Mouse (Mus musculus): ENCODE measurements around the gene Gm9887. TPM values are rescaled to one million over a fixed set of nuclear protein-coding genes. Genes with fewer than 3 reads are reported as not detected.

Gene Gm9887
- polyA plus RNA-seq, 1 experiment, result 1.7 TPM

- TF ChIP-seq GATA1 (IDR thresholded peaks at IDR 0.05; ENCODE audit: low read length), result no peak
These were observed 22.2 kb upstream of the Gm9887 start for GRCm38 (mm10) chr12:69394456-69394855.

DNA sequence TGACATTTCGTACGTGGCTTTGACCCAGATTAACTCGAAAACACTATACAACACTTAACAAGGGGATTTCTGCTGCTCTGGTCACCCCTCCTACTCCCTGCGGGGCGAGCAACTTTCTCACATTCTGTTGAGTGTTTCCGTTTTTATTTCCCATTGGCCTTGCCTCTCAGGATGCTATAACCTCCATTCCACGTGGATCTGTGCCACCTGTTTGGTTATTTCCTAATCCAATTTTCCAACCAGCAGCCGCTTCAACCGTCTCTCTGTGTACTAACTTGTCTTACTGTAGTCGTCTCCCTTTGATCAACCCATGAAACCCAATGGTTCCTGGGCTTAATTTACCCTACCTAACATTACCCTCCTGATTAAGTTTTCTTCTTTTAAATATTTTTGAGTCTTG lies 20.8 kb upstream of the Gm9887 start:
- no peak for TF ChIP-seq GATA1 (IDR thresholded peaks at IDR 0.05; ENCODE audit: low read length)

- TF ChIP-seq GATA1 (IDR thresholded peaks at IDR 0.05; ENCODE audit: low read length), result no peak
These were observed 17.9 kb upstream of the Gm9887 start for GRCm38 (mm10) chr12:69390000-69390698.

DNA sequence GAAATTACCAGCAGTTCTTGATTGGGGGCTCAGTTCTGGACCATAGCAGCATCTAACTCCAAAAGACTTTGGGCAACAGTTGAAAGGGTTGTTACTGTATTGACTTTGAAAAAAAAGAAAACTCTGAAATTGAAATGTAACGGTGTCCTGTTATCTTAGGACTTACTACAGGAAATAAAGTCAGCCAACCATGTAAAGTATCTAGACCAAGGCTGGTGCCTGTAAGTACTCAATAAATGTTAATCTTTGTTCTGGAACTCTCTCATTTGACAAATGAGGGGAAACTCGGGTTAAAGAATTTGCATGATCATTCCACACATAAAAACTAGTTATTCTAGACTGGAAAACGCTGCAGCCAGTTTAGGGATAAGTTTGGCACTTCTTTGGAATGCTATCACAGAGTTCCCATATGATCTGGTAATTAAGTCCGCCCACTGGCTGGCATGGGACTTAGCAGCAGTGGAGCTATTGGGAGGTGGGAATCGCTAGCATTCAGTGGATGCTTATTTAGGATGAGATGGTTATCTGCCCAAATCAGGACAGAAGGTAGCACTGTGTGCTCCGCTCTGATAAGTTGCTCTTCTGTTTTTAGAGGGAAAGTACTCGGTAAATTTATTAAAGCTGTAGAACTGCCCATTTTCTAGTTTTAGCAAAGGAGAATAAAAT lies 17.1 kb upstream of the Gm9887 start:
- no peak for TF ChIP-seq GATA1 (IDR thresholded peaks at IDR 0.05; ENCODE audit: low read length)

DNA sequence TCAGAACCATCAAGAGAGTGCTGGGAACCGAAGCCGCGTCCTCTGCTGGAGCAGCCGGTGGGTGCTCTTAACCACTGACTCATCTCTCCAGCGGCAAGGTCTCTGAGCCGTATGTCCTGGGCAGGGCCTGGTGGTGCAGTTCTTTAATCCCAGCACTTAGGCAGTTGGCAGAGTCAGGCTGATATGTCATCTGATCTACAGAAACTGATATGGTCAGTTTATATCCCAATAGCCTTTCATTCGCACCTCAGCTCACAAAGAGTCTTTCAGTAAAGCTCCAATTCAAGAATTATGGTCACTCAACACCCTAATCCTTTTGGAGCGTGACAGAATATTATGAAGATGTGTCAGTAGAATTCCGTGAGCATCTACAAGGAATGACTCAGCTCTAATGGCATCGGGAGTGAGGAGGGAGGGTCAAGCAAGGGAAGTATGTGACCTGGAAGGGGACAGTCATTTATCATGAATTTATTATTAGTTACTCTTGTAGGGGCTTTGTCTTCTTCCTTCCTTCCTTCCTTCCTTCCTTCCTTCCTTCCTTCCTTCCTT lies 16.1 kb upstream of the Gm9887 start:
- TF ChIP-seq GATA1 (IDR thresholded peaks at IDR 0.05; ENCODE audit: low read length), result no peak

GRCm38 (mm10) chr12:69385542-69386280 lies 13.5 kb upstream of the Gm9887 start:
- TF ChIP-seq GATA1 (IDR thresholded peaks at IDR 0.05; ENCODE audit: low read length), result no peak

GRCm38 (mm10) chr12:69384606-69385005 lies 12.3 kb upstream of the Gm9887 start:
- TF ChIP-seq GATA1 (IDR thresholded peaks at IDR 0.05; ENCODE audit: low read length), result no peak

DNA sequence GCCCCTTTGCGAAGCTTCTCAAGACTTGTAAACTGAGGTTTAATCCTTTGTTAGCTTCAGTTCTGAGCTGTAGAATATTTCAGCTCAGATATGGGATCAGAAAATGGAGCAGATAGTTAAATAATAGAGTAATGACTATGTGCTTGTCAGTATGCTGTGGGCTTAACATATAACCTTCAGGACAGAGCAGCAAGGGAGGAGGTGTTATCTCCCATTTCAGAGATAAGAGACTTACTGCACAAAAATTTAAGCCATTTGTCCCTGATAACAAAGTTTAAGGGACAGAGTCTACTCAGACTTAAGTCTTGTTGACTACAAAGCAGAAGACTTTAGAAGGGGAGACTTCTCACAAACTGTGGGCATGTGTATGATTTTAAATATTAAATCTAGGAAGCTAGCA lies 10.6 kb upstream of the Gm9887 start:
- peak; percentile 74 for TF ChIP-seq GATA1 (IDR thresholded peaks at IDR 0.05; ENCODE audit: low read length)

DNA sequence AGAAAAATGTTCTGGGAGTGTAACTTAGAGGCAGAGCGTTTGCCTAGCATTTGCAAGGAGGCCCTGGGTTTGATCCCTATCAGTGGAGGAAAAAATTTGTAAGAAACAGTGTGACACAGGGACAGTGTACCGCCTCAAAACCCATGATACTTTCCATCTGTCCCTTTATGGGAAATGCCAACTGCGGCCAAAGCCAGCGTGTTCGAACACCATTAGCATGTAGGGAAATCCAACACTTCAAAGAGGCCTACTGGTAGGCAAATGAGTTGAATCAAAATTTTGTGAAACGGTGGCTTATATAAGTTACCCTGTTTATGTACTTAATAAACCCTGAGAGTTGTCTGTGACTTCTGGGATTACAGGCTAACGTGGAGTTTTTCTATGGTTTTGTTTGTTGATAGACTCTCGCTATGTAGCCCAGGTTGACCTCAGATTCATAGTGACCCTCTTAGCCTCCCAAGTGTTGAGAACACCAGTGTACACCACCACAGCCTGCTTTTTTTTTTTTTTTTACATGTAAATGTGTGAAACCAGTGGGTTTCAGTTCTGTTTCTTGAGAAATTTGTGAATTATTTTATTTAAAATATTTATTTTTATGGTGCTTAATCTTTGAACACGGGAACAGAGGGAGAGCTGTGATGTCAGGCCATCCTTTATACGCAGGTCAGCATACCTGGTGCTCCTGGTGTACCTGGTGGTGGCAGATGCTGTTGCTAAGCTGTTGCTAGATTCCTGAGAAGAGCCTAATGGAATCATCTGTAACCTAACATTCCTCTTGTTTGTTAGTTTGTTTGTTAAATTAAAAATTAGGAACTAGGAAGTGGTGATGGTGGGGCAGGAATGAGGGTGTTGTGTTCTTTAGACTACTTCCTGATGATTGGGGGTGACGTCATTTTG lies 6.5 kb upstream of the Gm9887 start:
- TF ChIP-seq GATA1 (IDR thresholded peaks at IDR 0.05; ENCODE audit: low read length), result no peak

DNA sequence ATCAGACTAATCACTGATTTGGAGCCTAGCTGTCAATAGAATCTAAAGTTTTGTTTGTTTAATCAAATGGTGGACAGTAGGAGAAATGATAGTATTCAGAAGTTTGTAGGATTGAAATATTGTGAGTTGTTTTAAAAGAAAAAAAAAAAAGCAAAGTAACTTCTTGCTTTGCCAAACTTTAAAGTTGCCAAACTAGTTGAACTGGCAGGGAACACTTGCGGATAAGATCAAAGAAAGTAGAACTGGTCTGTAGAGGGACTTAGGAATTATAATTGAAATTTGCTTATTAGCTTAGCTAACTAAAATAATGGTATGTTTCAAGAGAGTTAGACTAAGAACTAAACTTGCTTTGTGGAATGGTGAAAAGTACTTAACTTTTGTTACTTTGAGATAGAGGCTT lies 4.9 kb upstream of the Gm9887 start:
- TF ChIP-seq GATA1 (IDR thresholded peaks at IDR 0.05; ENCODE audit: low read length), result no peak

DNA sequence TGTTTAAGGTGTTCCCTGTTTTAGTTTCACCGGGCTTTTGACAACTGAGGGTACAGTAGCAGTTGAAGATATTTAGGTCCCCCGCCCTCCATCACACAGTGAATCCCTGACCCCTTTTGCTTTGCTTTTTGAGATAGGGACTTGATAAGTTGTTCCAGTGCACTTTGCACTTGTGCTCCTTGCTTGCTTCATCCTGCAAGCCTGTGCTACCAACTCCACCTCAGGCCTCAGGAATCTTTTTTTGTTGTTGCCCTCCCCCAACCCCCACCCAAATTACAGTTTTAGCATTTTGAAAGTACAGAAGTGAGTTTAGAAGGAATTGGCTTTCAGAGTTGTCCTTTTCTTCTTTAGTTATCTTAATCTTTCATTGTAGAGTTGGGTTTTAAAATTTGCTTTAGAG lies 3.9 kb upstream of the Gm9887 start:
- TF ChIP-seq GATA1 (IDR thresholded peaks at IDR 0.05; ENCODE audit: low read length), result no peak

DNA sequence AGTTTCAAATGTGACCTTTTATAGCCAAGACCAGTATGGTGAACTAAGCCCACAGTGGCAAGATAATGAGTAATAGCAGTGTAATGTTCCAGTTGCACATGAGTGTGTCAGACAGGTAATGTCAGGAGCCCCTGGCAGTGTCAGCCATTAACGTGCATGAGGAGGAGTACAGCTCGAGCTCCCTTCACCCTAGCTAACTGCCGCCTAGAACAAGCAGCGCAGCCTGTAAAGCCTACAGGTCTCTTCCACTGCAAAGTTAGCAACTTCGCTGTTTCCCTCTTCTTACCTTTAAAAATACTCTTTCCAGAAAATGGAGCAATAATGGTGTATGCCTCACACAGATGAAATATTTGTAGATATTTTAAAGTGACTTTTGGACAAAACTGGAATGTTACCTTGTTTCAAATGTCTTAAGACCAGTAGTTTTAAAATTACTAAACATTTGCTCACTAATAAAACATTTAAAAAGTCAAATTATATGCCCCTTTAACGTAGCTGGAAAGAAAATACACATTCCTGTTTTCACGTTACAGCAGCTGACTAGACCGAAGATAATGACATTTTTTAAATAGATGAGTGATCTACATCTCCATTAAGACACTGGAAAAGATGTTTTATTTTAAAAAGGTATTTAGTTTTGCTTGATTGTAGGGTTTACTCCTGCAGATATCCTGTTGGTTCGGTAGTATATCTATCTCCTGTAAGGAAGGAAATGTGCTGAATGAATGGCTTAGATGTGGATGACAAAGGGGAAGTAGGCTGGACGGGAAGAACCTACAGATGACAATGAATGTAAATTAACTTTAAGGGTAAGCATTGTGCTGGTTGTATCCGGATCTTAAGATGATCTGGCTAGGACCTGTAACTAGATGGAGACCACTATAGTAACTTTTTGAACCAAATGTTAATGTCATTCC lies 1.9 kb upstream of the Gm9887 start:
- TF ChIP-seq GATA1 (IDR thresholded peaks at IDR 0.05; ENCODE audit: low read length), result no peak

DNA sequence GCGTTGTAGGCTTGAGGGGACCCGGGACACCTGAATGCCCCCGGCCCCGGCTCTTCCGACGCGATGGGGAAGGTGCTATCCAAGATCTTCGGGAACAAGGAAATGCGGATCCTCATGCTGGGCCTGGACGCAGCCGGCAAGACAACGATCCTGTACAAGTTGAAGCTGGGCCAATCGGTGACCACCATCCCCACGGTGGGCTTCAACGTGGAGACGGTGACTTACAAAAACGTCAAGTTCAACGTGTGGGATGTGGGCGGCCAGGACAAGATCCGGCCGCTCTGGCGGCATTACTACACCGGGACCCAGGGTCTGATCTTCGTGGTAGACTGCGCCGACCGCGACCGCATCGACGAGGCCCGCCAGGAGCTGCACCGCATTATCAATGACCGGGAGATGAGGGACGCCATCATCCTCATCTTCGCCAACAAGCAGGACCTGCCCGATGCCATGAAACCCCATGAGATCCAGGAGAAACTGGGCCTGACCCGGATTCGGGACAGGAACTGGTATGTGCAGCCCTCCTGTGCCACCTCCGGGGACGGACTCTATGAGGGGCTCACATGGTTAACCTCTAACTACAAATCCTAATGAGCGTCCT lies 573 bp upstream of the Gm9887 start:
- no peak for TF ChIP-seq GATA1 (IDR thresholded peaks at IDR 0.05; ENCODE audit: low read length)

DNA sequence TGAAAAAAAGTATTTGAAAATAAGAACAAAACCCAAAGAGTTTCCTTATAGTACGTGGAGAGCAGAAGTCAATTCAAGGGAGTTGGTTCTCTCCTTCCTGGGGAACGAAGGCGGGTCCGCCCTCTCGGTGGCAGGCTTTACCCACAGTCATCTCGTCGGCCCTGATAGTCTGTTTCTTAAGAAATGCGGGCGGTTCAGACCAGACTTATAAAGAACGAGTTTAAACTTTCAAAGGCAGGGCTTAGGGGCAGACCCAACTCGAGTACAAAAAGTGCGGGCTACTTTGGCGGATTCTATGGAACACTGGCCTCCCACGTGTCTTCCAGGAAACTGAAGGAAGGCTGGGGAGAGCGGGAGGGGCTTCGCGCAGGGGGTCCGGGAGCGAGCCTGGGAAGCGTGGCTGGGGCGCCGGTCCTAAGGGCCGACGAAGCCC lies 821 bp downstream of the Gm9887 start:
- no peak for TF ChIP-seq GATA1 (IDR thresholded peaks at IDR 0.05; ENCODE audit: low read length)
